Mouse (Mus musculus) kidney, adult 2 months (tissue): ENCODE results near the gene Mgat1.

ENCODE experiments used
- CTCF ChIP-seq: fragments of 200-500 bp; conservative IDR thresholded peaks from 2 replicates; pipeline ENCODE4 v1.5.1; 2011; ENCODE audit warnings: low read depth, mild to moderate bottlenecking, control low read depth, low read length, moderate library complexity, mixed read lengths; ENCODE audit not compliant: insufficient read depth, insufficient read length
- POLR2A ChIP-seq: fragments of 200-500 bp; IDR thresholded peaks from one replicate; pipeline ENCODE4 v1.6.1; 2011; ENCODE audit warnings: low read depth, low read length, control low read depth

- TF ChIP-seq POLR2A (no peak), CTCF (no peak)
Measured at GRCm38 (mm10) chr11:49262286-49262685, 18.3 kb downstream of the Mgat1 start.
